Mouse (Mus musculus) ES-E14 (cell line): ENCODE results near the gene Stxbp3. TPM values are rescaled to one million over a fixed set of nuclear protein-coding genes. Genes with fewer than 3 reads are reported as not detected.
A peak's percentile ranks its signal among the peaks of the same experiment; 100 is the strongest.

Experiments
- DNase-seq: peaks from one replicate; pipeline ENCODE4 v3.0.0-alpha.2; 2013; ENCODE audit warnings: low read depth, low spot score
- H3K27ac ChIP-seq: 2 replicates; pipeline ENCODE4 v1.5.1; 2012; ENCODE audit warnings: low read depth, mild to moderate bottlenecking, low read length, moderate library complexity, mixed read lengths; ENCODE audit not compliant: poor library complexity, insufficient read depth, severe bottlenecking
- H3K36me3 ChIP-seq: 2 replicates; pipeline ENCODE4 v1.6.1; 2012; ENCODE audit warnings: mild to moderate bottlenecking, low read length, moderate library complexity, mixed read lengths; ENCODE audit not compliant: control insufficient read depth, poor library complexity, insufficient read depth, severe bottlenecking
- H3K4me1 ChIP-seq, 2 experiments: fragments of 150-350 bp in 1 of 2; sonication (generic) in 1 of 2; 2 replicates each; pipeline ENCODE4 v1.6.1; 2012; ENCODE audit warnings: low read length in 2 of 2, mild to moderate bottlenecking in 1 of 2, mixed read lengths in 1 of 2; ENCODE audit not compliant: control insufficient read depth in 2 of 2, insufficient read depth in 2 of 2, poor library complexity in 1 of 2
- H3K4me3 ChIP-seq, 2 experiments: fragments of 150-350 bp in 1 of 2; sonication (generic) in 1 of 2; 2 replicates each; pipeline ENCODE4 v1.5.1; 2012; ENCODE audit warnings: low read length in 2 of 2, low read depth in 1 of 2, mild to moderate bottlenecking in 1 of 2, mixed read lengths in 1 of 2; ENCODE audit not compliant: insufficient read depth in 1 of 2, poor library complexity in 1 of 2, severe bottlenecking in 1 of 2
- H3K9ac ChIP-seq: 2 replicates; pipeline ENCODE4 v1.6.1; 2012; ENCODE audit warnings: low read depth, mild to moderate bottlenecking, low read length, mixed read lengths; ENCODE audit not compliant: poor library complexity, insufficient read depth, severe bottlenecking
- H3K9me3 ChIP-seq: fragments of 150-350 bp; sonication (generic); 2 replicates; pipeline ENCODE4 v1.6.1; 2012; ENCODE audit warnings: low read depth, mild to moderate bottlenecking, low read length; ENCODE audit not compliant: control insufficient read depth, insufficient read depth
- CHD2 ChIP-seq: IDR thresholded peaks from 2 replicates; pipeline ENCODE4 v1.6.1; 2014; ENCODE audit warnings: mild to moderate bottlenecking, low read depth, low read length, inconsistent platforms
- HCFC1 ChIP-seq: IDR thresholded peaks from 2 replicates; pipeline ENCODE4 v1.6.1; 2012; ENCODE audit warnings: low read length, inconsistent platforms, borderline replicate concordance; ENCODE audit not compliant: insufficient read depth
- MAFK ChIP-seq: IDR thresholded peaks from 2 replicates; pipeline ENCODE4 v1.6.1; 2014; ENCODE audit warnings: mild to moderate bottlenecking, low read depth, low read length, inconsistent platforms; ENCODE audit not compliant: insufficient read depth
- ZC3H11A ChIP-seq: IDR thresholded peaks from 2 replicates; pipeline ENCODE4 v1.6.1; 2012; ENCODE audit warnings: low read depth, mild to moderate bottlenecking, inconsistent platforms, low read length, borderline replicate concordance
- ZNF384 ChIP-seq: IDR thresholded peaks from 2 replicates; pipeline ENCODE4 v1.6.1; 2012; ENCODE audit warnings: low read depth, low read length, inconsistent platforms
- in situ Hi-C, 2 experiments: fragments of 600-800 bp; cut with MboI; formaldehyde crosslinking; loops; one replicate each; pipeline ENCODE4 v1.15.1; 2025; ENCODE audit warnings: low sequenced_read_pairs in 2 of 2, inconsistent platforms in 1 of 2; ENCODE audit not compliant: unreplicated experiment in 2 of 2
- total RNA-seq: library from RNA; depleted of rRNA; stranded (reverse); fragments of 300-350 nt; gene quantifications from 2 replicates; pipeline ENCODE4 v1.2.3, GENCODE M21; 2012; rRNA removed

Stxbp3 gene
- total RNA-seq: 11.2 and 18.1 TPM in 2 replicates

DNA sequence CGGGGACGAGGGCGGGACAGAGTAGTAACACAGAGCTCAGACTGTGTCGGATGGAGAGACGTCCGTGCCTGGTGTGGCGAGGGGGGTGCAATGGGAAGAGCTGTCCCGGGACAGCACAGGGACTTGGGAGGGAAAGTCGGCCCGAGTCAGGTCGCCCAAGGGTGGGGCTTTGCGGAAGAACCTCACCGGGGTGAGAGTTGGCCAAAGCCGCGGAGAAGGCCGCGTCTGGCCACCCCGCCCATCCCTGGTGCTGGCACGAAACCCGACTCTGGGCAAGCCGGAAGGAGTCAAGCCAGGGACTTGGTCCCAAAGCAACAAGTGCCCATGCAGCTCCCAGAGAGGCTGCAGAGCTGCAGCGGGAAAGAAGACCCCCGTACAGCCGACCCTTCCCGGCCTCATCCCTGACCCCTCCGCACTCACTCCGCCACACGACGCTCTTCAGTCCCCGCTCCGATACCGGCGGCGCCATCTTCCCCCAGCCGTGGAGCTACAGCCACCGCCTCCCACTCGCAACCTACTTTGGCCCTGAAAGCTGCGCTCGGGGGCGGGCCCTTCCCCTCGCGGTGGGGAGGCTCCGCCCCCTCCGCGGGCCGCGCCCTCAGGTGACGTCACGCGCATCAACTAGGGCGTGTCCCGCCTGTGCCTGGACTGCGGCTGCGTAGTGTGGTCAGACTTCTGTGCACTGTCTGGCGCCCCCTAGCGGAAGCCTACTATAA, at the start of gene Stxbp3:
Stxbp3 (minus strand) TSS at position 527 of the 716 bp plus-strand sequence.
- peak within 1 kb of the TSS; percentile 83 for H3K9ac ChIP-seq
- H3K27ac ChIP-seq: no peak within 1 kb of the TSS
- H3K4me3 ChIP-seq: peak within 1 kb of the TSS; percentile 91 to 98
- in situ Hi-C loops: no loop called here
- DNase-seq: peak; percentile 95
- TF ChIP-seq HCFC1 (peak; percentile 52; the same call in 1 of the 2 replicates), ZNF384 (no peak), ZC3H11A (no peak), CHD2 (no peak; the same call in 1 of the 2 replicates), MAFK (no peak)
- H3K4me1 ChIP-seq: 0 out of 4 replicates have a peak, but pooled peaks cover 0 to 2% of the 10 kb centered on the region in 2 experiments
- no peaks in the 10 kb centered on the region; the same call in 1 of the 2 replicates for H3K36me3 ChIP-seq
- no peaks in the 10 kb centered on the region for H3K9me3 ChIP-seq

- Histone ChIP-seq H3K9me3 (no peaks in the 10 kb centered on the region), H3K27ac (no peak within 1 kb of the TSS), H3K36me3 (no peaks in the 10 kb centered on the region), H3K4me1 (peaks cover 0 to 6% of the 10 kb centered on the region in 2 experiments; a peak in 1 of 4 replicates), H3K9ac (no peak within 1 kb of the TSS), H3K4me3 (no peak within 1 kb of the TSS)
- in situ Hi-C loops: no loop called here
- DNase-seq: no peak
- TF ChIP-seq ZC3H11A (no peak), CHD2 (no peak), ZNF384 (no peak), MAFK (no peak), HCFC1 (no peak)
These were observed 49.6 kb upstream of the Stxbp3 start, which contains the start of gene Fndc7 for GRCm38 (mm10) chr3:108889908-108890307. TSS of gene Fndc7 (minus strand) at chr3:108890008.

DNA sequence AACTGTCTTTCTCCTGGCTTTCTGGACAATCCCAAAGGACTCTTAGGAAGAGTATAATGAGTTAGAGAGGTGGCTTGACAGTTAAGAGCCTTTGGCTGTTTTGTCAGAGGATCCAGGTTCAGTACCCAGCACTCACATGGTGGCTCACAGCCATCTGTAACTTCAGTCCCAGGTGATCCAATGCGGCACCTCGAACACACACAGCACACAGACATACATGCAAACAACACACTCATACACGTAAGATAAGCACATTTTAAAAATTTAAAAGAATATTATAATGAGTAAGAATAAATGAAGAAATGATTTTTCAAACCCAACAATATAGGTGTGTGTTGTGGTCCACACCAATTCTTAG, 47.3 kb upstream of the Stxbp3 start:
- peaks cover 0 to 9% of the 10 kb centered on the region in 2 experiments; a peak in 1 of 4 replicates for H3K4me1 ChIP-seq
- DNase-seq: no peak
- H3K36me3 ChIP-seq: no peaks in the 10 kb centered on the region
- H3K9ac ChIP-seq: no peak overlapping the region
- no peak overlapping the region for H3K4me3 ChIP-seq
- H3K9me3 ChIP-seq: no peaks in the 10 kb centered on the region
- in situ Hi-C loops: no loop called here
- H3K27ac ChIP-seq: no peak overlapping the region
- TF ChIP-seq ZNF384: no peak
- no peak for TF ChIP-seq ZC3H11A
- no peak for TF ChIP-seq HCFC1
- TF ChIP-seq CHD2: no peak
- no peak for TF ChIP-seq MAFK

DNA sequence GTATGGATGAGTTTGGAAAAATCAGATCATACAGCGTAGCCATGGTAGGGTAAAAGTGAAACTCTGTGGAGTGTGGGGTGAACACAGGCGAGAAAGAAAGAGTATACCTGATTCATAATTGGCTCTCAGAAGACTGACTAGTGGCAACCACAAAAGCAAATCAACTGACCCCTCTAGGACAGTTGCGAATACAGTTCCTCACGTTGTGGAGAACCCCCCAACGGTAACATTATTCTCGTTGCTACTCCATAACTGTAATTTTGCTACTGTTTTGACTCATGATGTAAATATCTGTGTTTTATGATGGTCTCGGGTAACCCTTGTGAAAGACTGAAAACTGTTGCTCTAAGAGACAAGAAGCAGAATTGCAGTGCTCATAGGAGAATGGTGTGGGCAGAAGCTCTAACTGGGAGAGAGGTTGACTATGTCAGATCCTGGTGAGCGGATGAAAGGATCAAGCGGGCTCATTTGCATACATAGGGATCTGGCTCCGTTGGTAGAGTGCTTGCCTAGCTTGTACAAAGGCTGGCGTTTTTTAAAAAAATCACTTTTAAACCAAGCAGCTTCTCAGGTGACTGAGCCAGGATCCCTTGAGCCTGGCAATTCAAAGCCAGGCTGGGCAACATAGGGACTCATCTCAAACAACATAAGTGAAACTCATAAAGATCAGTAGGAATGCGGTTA, 46.8 kb upstream of the Stxbp3 start:
- no peak for DNase-seq
- Histone ChIP-seq H3K4me3 (no peak overlapping the region), H3K4me1 (peaks cover 0 to 9% of the 10 kb centered on the region in 2 experiments; a peak in 1 of 4 replicates), H3K9me3 (no peaks in the 10 kb centered on the region), H3K27ac (no peak overlapping the region), H3K36me3 (no peaks in the 10 kb centered on the region), H3K9ac (no peak overlapping the region)
- no peak for TF ChIP-seq ZC3H11A
- no peak for TF ChIP-seq MAFK
- no peak for TF ChIP-seq CHD2
- TF ChIP-seq HCFC1: no peak
- no peak for TF ChIP-seq ZNF384
- in situ Hi-C loops: no loop called here
